Mouse (Mus musculus): Measurements from ENCODE around the gene Nmt2. TPM values are rescaled to one million over a fixed set of nuclear protein-coding genes. Genes with fewer than 3 reads are reported as not detected.

The Nmt2 gene
- 3.8 and 4.2 TPM in 2 replicates for polyA plus RNA-seq (2012; rRNA removed)

DNA sequence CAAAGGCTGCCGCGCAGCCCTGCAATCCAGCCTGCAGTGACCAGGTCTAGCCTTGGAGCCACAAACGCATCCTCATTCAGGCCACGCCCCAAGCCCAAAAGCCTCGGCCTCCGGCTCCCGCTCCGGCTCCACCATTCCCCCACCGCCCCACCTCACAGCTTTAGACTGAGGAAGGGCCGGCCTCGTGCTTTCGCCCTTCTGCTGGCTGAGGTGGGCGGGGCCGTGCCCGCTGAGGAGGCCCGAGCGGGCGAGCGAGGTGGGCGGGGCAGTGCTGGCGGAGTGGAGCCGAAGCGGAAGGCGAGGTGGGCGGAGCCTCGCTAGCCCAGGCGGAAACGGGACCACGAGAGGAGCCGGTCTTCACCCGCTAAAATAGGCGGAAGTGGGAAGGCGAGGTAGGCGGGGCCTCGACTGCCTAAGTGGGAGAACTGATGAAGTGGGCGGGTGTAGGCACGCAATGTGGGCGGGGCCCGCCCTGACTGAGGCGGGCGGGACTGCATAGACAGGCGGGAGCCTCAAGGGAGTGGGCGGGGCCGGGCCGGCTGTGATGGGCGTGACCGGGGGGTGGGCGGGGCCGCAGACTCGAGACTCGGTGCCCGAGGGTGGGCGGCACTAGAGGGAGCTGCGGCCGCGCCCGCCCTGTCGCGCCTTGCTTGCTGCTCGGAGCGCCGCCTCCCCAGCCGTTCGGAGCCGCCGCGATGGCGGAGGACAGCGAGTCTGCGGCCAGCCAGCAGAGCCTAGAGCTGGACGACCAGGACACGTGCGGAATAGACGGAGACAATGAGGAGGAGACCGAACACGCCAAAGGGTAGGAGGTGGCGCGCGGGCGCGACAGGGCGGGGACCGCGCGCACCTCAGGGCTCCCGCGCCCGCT, at the start of gene Nmt2:
Gene Nmt2 (plus strand): TSS at position 611 of the 871 bp plus-strand sequence.
- peak; percentile 100 for DNase-seq (ENCODE audit: low read depth, low spot score)
- WGBS = under 1% methylated on average over 88 of the region's 88 CpGs

DNA sequence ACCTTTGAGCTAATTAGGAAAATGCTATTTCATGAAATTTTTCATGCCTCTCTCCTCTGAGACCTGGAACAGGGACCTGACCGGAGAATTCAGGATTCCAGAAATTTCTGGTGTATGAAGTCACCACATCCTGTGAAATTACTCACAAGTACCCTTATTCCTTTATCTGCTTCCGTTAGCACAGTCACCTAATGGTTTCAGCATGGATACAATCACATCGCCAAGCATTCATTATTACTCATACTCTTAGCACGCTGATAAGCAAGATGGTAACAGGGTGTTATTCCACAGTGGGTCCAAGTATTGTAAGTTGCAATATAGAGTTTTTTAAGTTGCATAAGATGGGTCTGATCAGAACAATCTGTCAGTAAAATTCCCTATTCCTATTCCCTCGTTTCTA, 44.8 kb upstream of the Nmt2 start:
- DNase-seq (ENCODE audit: low read depth, low spot score) = no peak
- 67% methylated on average over 5 of the region's 5 CpGs for WGBS

DNA sequence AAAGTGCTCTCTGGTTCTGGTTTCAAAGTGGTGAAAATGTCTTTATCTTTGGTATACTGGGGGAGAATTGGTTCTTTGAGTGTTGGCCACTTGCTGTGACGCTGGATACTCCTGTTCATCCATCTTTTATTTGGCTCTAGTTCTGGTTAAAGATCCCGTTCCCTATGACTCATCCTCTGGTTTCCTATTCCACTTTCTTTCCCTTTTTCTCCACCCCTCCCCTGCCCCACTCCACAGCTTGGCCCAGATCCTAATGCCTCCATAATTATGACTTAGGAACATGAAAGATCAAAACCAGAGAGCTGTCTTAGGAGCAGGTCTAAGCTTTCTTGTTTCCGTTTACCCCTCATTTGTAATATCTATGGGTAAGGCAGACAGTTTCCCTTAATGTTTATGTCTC, 39.8 kb upstream of the Nmt2 start:
- DNase-seq (ENCODE audit: low read depth, low spot score) = no peak
- WGBS = 25% methylated on average over 3 of the region's 3 CpGs

DNA sequence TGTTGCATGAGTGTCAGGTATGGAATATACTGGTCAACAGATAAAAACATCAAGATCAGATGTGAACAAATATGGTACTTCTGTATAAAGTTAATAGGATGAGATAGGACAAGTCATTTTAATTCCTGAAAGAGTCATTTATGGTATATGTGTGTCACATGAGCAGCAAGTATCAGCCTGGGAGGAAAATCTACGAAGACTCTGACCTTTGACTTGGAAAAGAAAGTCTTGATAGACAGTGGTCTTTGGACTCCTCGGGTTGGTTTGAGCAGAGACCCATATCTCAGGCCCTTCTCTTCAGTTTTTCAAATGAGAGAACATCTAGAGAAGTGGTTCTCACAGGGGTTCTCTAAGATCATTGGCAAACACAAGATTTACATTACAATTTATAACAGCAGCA, 32.7 kb upstream of the Nmt2 start:
- DNase-seq (ENCODE audit: low read depth, low spot score) = no peak
- WGBS = 59% methylated on average over 2 of the region's 2 CpGs

DNA sequence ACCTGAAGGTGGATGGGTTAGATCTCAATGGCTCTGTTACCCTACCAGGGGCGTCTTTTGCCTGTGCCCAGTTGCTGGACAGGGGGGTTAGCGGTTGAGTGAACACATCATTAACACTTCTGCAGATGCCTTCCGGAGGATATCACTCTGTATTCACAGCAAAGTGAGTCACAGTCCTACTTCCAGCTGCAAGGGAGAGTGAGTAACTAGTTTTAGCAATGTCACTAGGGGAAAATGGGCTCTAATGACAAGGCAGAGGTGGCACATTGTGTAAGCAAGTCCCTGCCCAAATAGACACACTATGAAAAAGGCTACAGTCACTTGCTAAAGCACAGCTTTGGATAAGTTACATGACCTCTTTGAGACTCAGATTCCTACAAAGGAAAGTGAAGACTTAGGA, 17.5 kb upstream of the Nmt2 start:
- 88% methylated on average over 3 of the region's 3 CpGs for WGBS
- DNase-seq (ENCODE audit: low read depth, low spot score) = no peak

DNA sequence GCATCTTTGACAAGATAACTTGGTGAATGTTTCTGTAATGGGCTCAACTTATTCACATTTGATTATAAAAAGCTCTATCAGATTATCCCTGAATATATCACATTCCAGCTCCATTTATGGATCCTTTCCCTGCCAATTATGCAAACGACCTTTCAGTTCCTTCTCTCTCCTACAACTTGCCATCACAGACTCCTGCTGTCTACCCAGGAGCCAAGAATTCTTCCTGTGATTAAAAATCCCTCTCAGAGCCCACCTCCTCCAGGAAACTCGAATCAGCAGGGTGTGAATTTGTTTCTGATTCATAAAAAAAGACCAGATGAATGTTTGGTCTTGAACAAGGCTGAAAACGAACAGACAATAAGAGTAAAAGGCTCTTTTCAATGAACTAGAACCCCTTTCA, 16.1 kb upstream of the Nmt2 start:
- WGBS = 27% methylated on average over 3 of the region's 3 CpGs
- no peak for DNase-seq (ENCODE audit: low read depth, low spot score)

DNA sequence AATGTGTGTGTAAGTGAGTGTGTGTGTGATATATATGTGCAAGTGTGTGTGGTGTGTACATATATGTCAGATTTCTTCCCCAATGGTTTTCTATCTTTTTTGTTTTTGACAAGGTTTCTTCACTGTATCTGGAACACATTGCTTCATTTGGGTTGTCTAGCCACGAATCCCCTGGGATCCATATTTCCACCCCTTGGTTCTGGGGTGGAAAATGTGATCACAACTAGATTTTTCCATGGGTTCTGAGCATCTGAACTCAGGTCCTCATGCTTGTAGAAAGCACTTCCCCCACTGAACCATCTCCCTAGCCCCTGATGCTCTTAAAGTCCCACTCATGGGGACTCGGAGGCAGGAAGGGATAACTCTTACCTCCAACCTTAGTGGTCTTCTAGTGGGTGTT, 10.7 kb upstream of the Nmt2 start:
- WGBS = 92% methylated on average over 2 of the region's 2 CpGs
- DNase-seq (ENCODE audit: low read depth, low spot score) = no peak

DNA sequence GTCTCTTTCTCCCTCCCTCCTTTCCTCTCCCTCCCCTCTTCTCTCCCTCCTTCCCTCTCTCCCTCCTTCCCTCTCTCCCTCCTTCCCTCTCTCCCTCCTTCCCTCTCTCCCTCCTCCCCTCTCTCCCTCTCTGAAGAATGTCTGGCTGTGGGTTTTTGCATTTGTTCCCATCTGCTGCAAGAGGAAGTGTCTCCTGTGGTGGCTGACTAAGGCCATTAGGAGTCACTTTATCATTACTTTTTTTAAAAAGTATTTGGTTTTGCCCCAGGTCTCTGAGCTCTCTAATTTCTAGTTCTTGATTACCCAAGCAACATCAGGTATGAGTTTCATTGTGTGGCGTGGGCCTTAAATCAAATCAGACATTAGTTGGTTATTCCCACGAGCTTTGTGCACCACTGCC, 7.9 kb upstream of the Nmt2 start:
- 73% methylated on average over 2 of the region's 2 CpGs for WGBS
- DNase-seq (ENCODE audit: low read depth, low spot score) = no peak

DNA sequence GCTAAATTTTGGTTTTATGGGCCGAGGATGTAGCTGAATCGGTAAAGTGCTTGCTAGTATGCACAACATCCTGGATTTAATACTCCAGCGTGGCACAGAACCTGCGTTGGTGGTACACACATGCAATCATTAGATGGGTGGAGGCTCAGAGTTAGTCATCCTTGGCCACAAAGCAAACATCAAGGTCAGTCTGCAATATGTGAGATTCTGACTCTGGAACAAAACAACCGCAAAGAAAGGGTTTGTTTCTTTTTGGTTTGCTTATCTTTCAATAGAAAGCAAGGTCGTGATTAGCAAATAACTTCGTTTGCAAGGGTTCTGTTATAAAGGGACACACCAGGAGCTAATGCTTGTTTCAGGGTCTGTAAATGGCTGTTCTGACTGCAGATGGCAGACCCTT, 6.5 kb upstream of the Nmt2 start:
- 47% methylated on average over 7 of the region's 7 CpGs for WGBS

DNA sequence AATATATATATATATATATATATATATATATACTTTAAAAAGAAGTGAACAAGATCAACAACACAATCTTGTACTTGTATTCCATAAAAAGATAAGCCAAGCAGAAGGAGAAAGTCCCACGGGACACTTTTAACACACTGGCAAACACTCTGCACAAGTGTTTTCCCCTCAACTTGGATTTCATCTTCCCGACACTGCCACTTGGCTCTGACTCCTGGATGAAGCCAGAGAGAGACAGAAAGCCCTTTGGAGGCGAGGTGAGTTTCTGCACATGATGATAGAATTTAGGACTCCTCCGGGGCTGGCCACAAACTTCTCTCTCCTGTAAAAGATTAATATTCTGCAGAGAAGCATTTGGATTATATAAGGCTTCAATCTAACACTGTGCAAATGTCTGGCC, 2.7 kb upstream of the Nmt2 start:
- no peak for DNase-seq (ENCODE audit: low read depth, low spot score)

More for the DNA sequence above, 6.5 kb upstream of the Nmt2 start:
- DNase-seq (ENCODE audit: low read depth, low spot score) = no peak

DNA sequence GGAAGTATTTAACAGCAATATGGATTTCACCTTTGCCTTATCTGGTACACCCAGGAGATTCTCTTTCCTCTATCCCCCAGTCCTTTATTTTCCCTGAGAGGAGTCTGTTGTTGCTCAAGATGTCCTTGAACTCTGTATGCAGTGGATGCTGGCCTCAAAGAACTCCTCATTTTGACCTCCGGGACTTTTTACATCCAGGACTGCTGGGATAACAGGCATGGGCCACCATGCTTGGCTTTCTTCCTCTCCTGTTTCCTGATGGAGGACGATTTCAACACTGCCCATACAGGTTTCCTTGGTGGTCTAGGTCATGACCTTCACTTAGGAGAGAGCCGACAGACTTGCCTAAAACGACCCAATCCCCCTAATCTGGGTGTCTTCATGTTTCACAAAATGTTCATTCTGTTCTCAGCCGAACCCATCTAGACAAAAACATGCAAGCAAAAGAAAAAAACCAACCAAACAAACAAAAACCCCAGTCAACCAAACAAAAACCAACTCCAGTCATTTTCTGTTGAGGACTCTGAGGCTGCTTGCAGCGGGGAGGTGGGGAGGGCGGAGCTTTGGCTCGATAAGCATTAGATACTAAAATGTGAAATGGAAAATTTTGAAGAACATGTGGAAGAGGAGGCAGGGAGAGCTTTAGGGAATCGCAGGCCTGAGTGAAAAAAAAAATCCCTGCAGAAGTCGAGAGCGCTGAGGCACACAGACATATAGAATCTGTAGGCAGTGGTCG, 978 bp upstream of the Nmt2 start:
- WGBS = 16% methylated on average over 12 of the region's 12 CpGs
- DNase-seq (ENCODE audit: low read depth, low spot score) = no peak

More for the DNA sequence above, 2.7 kb upstream of the Nmt2 start:
- 77% methylated on average over 4 of the region's 4 CpGs for WGBS

DNA sequence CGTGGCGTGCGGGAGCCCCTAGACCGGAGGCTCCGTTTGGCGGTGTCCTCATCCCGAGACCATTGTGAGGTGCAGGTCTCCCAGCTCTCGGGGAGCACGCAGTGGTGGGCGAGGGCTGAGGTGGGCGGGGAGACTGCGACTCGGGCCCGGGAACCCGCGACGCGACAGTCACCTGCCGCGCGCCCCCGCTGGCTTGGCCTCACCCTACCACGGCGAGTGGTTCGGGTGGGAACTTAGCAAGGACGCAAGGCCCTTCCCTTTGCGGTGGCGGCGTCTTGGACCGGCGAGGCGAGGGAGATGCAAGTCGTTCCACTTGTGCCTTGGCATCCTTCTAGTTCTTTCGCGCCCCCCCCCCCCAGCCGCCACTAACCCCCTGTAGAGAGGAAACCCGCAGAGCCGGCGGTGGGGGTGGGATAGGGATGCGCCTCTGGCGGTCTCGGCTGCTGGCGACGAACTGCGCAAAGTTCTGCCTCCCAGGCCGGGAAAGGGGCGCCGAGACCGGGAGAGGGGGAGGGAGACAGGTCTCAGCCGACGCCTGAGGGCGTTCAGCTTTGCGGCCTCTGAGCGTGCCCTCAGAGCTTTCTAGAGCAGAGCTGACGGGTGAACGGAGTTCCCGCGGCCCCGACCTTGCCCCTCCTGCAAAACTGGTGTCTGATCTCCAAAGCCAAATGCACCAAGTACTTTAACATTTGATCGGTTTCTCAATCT, 615 bp downstream of the Nmt2 start:
- no peak for DNase-seq (ENCODE audit: low read depth, low spot score)
- WGBS = under 1% methylated on average over 60 of the region's 60 CpGs

DNA sequence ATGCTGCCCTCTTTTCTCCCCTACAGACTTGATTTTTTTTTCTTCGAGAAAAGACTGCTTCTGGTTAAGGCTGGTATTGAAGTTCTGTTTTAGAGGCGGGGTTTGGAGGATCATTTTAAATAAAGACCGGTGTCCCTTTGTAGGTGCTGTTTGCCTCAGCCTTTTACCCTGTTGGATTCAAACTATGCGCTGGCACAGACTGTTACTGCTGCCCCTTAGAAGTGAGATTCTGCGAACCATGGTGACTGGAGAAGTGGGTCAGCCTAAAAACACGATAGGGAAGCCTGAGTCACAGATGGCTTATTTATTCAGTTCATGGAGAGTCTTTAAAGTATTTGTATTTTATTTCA, 1.1 kb downstream of the Nmt2 start:
- DNase-seq (ENCODE audit: low read depth, low spot score) = peak; percentile 19
- 1% methylated on average over 6 of the region's 6 CpGs for WGBS

DNA sequence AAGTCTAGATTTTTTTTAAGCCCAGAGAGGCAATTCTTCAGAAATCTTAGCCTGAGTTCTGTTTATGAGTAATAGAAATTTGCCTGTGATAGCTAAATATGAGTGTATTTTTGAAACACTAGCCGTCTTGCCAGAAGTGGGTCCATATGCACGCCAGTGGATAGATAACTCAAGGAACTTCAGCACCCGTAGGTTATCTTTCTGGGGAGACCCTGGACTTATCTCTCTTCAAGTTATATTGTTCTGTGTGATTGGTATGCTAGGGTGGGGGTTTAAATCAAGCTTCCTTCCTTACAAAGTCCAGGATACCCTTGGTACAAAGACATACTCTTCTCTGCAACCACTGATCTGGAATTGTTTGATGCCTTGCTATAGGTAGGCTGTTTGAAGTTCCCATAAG, 1.7 kb downstream of the Nmt2 start:
- no peak for DNase-seq (ENCODE audit: low read depth, low spot score)
- 75% methylated on average over 3 of the region's 3 CpGs for WGBS

DNA sequence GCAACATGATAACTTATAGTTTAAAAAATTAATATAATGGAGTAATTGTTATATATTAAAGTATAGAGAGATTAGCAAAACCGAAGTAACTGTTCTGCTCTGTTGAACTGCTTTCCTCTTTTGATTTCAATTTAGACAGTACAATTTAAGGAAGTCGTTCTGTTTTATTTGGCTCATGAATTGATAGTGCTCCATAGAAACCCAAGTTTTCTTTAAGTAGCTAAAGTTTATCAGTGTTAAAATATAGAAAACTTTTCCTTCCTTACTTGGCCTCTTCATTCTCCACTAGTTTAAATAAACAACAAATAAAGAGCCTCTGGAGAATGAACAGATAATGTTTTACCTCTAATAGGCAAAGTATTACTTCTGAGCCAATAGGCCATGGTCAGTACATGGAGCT, 2.2 kb downstream of the Nmt2 start:
- no peak for DNase-seq (ENCODE audit: low read depth, low spot score)
- WGBS = 38% methylated on average over 2 of the region's 2 CpGs

DNA sequence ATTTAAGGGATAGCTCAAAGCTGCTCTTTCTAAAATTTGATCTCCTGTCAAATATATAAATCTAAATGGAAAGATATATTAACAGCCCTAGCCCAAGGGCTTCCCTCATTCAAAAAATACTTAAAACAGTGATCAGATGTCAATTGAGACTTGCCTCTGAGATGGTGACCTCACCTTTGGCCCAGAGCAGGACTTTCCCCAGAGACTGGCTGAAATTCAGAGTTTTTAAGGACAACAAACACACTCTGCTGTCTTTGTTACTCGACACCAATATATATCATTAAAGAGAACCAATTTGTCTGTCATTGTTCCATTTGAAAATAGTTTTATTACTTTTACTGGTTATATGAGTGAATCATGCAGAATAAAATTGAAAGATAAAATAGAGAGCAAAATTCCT, 5.6 kb downstream of the Nmt2 start:
- no peak for DNase-seq (ENCODE audit: low read depth, low spot score)
- 63% methylated on average over 1 of the region's 1 CpGs for WGBS

DNA sequence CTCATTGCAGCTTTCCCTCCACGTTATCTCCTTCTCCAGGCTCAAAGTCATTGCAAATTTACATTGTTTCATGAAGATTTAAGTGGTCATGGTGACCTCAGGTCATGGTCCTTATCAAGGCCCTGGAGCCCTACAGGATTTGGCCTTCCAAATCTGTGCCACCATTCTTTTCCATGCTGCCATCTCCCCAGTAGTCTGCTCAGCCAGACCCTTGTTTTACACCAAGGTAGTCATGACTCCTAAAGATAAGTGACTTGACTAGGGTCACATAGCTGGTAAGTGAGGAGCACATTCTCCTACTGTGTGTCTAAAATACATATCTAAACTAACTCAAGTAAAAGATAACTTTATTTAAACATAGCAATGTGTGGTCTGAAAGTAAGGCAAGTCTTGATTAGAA, 8.2 kb downstream of the Nmt2 start:
- 79% methylated on average over 1 of the region's 1 CpGs for WGBS
- DNase-seq (ENCODE audit: low read depth, low spot score) = no peak

DNA sequence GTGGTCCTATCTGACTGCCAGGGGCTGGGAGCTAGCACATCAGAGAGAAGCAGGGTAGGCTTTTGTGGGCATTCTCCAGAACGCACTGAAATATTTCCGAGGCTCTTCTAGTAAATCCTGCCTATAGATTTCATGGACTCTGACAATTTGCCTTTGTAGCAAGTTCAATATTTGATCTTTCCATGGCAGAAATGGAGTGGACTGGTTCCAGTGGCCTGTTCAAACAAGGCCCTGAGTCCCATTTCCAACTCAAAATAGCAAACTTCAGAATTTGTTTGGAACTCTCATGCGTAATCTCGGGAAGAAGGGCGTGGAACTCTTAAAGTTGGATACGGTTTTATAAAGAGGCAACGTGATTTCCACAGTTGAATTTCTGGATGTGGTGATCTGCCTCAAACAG, 11.8 kb downstream of the Nmt2 start:
- DNase-seq (ENCODE audit: low read depth, low spot score) = no peak
- 59% methylated on average over 7 of the region's 7 CpGs for WGBS

DNA sequence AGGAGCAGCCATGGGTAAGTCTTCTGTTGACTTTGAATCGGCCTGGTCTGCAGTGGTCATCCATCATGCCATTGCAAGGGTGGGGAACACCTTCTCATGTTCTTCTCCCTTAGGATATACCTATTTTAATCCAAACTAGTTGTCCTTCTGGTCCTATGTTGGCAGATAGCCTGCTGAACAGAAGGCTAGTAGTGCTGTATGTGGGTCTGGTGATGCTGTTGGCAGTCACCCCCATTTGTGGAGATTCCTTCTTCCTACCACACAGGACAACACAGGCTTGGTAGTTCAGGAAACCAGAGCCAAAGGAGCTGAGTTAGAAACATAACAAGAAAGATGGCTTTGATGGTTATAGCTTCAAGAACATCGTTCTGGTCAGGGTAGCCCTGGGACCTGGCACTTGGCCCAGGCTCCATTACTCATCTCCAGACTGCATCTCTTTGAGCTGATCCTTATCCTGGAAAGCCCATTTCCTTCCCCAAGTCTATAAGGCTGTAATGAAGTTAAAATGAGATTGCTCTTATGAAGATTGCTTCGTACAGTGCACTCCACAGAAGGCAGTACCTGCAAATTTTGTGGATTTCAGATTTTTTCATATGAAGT, 21.5 kb downstream of the Nmt2 start:
- DNase-seq (ENCODE audit: low read depth, low spot score) = no peak
- 55% methylated on average over 3 of the region's 3 CpGs for WGBS

DNA sequence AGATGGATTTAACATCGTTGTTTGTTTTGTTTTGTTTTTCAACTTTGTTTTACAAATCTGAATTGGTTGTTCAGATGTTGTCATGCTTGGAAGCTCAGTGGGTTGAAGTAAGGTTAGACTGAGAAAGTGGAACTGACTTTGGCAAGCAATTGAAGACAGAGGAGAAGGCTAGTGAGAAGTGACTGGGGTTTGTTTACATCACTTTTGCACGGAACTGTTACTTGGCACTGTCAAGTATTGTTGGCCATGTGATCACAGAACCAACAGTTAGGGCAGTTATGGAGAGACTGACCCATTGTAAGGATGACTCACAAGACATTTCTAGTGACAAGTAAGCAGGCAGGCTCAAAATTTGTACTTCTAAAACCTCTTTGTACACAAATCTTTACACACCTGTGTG, 39.1 kb downstream of the Nmt2 start:
- WGBS = 55% methylated on average over 2 of the region's 2 CpGs

More for the DNA sequence above, 39.1 kb downstream of the Nmt2 start:
- DNase-seq (ENCODE audit: low read depth, low spot score) = no peak

Data from large intestine, adult 2 months (tissue).